Mouse (Mus musculus) kidney, postnatal 14 days (tissue): Measurements from ENCODE around the gene Gm7954.
A peak's percentile ranks its signal among the peaks of the same experiment; 100 is the strongest.
"Not testable (repeated sequence)": the region's sequence is repeated elsewhere in the genome, so short reads cannot be mapped to it uniquely, and the experiment has no call there.

Experiments used
- DNase-seq: peaks from one replicate; pipeline ENCODE4 v3.0.0; 2022; ENCODE audit warnings: mixed read lengths

Gene Gm7954

GRCm38 (mm10) chr14:41453418-41453817 lies at the start of gene Gm7954:
Gene Gm7954, minus strand, starts transcription at chr14:41453518.
- DNase-seq: not testable (repeated sequence)

GRCm38 (mm10) chr14:41489385-41489784 lies 36.1 kb upstream of the Gm7954 start, which contains the start of gene Gm3486:
Gene Gm3486, minus strand, starts transcription at chr14:41489485.
- not testable (repeated sequence) for DNase-seq

- DNase-seq: peak; percentile 25
These were observed 27.8 kb downstream of the Gm7954 start for GRCm38 (mm10) chr14:41425393-41426075.

GRCm38 (mm10) chr14:41424694-41425093 lies 28.6 kb downstream of the Gm7954 start:
- peak; percentile 0 for DNase-seq

- DNase-seq: not testable (repeated sequence)
These were observed 45.1 kb downstream of the Gm7954 start, which contains the start of gene Gm6482 for GRCm38 (mm10) chr14:41408181-41408580. Gene Gm6482, minus strand, starts transcription at chr14:41408281.
